Mouse (Mus musculus): ENCODE measurements around the gene Crb1. TPM values are rescaled to one million over a fixed set of nuclear protein-coding genes. Genes with fewer than 3 reads are reported as not detected.
"Not testable (repeated sequence)": the region's sequence is repeated elsewhere in the genome, so short reads cannot be mapped to it uniquely, and the experiment has no call there.

The Crb1 gene
- 0.23 and 0.28 TPM in 2 replicates for polyA plus RNA-seq (2015; fragmentation: Nextera tagmentation; extraction: Ambion mirVana)

DNA sequence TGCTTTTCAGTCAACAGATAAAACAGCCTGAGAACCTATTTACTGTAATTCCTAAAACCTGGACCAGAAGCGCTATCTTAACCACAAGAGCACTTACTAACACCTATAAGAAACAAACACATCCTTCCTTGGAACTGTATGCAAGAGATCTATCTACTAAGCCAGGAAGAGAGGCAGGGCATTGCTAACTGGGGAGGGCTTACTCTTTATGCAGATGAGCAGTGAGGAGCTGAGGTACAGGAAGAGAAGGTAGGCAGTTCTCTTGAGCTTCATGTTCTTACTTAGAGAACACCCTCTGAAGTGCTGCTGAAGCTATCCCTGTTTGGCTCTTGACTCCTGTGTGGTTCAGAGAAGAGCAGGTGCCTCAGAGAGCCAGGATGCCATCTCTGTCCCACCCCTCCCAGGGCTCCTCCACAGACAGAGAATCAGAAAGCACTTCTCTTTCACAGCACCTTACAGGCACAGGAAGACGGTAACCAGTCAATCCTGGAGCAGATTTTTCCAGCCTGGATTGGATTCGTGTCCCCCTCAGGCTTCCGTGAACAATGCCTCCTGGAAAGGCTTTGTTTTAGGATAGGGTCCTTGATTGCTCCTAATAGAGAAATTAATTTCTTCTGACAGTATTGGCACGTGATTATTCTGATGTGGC lies at the start of gene Crb1:
TSS of gene Crb1 (minus strand) at position 463 of the 649 bp plus-strand sequence.
- peak within 1 kb of the TSS; percentile 41 for H3K4me2 ChIP-seq
- WGBS, result 8% methylated on average over 5 of the region's 5 CpGs
- ATAC-seq (replicated peaks; ENCODE audit: low FRiP score), result peak; percentile 69

DNA sequence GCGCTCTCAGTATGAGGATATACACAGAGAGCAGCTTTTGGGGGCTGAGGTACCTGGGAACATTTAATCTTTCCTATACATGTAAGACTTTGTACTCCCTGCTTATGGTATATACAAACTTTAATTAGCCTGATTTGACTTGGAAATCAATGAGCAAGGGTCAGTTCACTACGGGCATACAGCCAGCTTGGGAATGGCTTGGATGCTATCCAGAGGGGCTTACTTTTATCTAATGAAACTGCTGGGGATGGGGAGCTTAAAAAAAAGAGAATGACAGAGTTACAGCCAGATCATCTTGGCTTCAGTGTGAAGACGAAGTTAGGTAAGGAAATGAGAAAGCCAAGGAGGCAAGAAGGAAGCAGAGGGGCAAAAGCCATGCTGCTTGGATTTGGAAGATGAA lies 48.1 kb upstream of the Crb1 start:
- Histone ChIP-seq H3K27me3 (no peaks in the 10 kb centered on the region), H3K4me3 (replicated peaks) (peak overlapping the region; percentile 34), H3K9me3 (replicated peaks) (no peaks in the 10 kb centered on the region), H3K27ac (no peak overlapping the region), H3K36me3 (peaks cover 11% of the 10 kb centered on the region), H3K4me2 (peak overlapping the region; percentile 52), H3K9ac (0 out of 2 replicates have a peak overlapping the region, but pooled peaks have one; percentile 2), H3K4me1 (peaks cover 27% of the 10 kb centered on the region)
- ATAC-seq (replicated peaks; ENCODE audit: low FRiP score), result no peak
- WGBS, result 38% methylated on average over 3 of the region's 3 CpGs

More for the DNA sequence above, at the start of gene Crb1:
- H3K36me3 ChIP-seq, result no peaks in the 10 kb centered on the region
- no peaks in the 10 kb centered on the region for H3K27me3 ChIP-seq
- peaks cover 5% of the 10 kb centered on the region; the same call in 1 of the 2 replicates for H3K4me1 ChIP-seq
- peak within 1 kb of the TSS; percentile 15; the same call in 1 of the 2 replicates for H3K4me3 ChIP-seq (replicated peaks)
- no peaks in the 10 kb centered on the region for H3K9me3 ChIP-seq (replicated peaks)
- H3K9ac ChIP-seq, result no peak within 1 kb of the TSS
- no peak within 1 kb of the TSS for H3K27ac ChIP-seq

DNA sequence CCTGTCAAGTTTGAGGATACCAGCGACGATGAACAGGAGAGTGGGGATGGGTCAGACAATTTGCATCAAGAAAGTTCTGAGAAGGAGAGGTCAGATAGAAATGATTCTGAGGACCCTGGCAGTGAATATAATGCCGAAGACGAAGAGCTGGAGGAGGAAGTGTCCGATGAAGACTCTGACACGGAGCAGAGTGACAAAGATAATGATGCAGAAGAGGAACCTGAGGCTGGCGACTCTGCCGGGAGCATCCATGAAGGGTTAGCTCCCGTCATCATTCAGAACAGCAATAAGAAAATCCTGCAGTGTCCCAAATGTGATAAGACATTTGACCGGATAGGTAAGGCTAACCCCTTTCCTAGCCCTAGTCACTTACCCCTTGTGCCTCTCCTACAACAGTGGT lies 47.0 kb upstream of the Crb1 start:
- Histone ChIP-seq H3K9ac (peak overlapping the region; percentile 80; the same call in 1 of the 2 replicates), H3K4me2 (peak overlapping the region; percentile 68)

DNA sequence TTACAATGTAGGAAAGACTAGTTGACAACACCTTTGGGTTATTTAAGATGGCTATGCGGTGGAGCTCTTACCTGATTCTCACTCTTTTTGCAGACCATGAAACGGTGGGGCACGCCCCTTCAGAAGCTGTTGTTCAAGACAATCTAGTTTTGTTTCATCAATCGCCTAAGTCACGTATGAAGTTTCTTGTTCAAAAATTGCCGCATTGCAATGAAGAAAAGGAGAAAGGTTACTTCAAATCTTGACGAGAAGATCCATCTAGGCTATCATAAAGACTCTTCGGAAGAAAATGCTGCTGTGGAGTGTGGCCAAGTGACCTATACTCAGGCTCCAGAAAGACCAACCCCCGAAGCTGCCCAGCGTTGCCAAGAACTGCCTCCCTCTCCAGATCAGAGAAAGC lies 46.0 kb upstream of the Crb1 start:
- no peak for ATAC-seq (replicated peaks; ENCODE audit: low FRiP score)
- H3K4me3 ChIP-seq (replicated peaks), result peak overlapping the region; percentile 67
- peak overlapping the region; percentile 80 for H3K9ac ChIP-seq
- peaks cover 27% of the 10 kb centered on the region for H3K4me1 ChIP-seq
- WGBS, result 16% methylated on average over 10 of the region's 10 CpGs
- H3K36me3 ChIP-seq, result no peaks in the 10 kb centered on the region
- H3K9me3 ChIP-seq (replicated peaks), result no peaks in the 10 kb centered on the region
- no peaks in the 10 kb centered on the region for H3K27me3 ChIP-seq
- H3K27ac ChIP-seq, result peak overlapping the region; percentile 85
- H3K4me2 ChIP-seq, result peak overlapping the region; percentile 68

More for the DNA sequence above, 47.0 kb upstream of the Crb1 start:
- Histone ChIP-seq H3K36me3 (peaks cover 1% of the 10 kb centered on the region), H3K9me3 (replicated peaks) (no peaks in the 10 kb centered on the region), H3K27me3 (no peaks in the 10 kb centered on the region), H3K27ac (no peak overlapping the region), H3K4me3 (replicated peaks) (peak overlapping the region; percentile 67), H3K4me1 (peaks cover 27% of the 10 kb centered on the region)
- 59% methylated on average over 10 of the region's 10 CpGs for WGBS
- ATAC-seq (replicated peaks; ENCODE audit: low FRiP score), result no peak

DNA sequence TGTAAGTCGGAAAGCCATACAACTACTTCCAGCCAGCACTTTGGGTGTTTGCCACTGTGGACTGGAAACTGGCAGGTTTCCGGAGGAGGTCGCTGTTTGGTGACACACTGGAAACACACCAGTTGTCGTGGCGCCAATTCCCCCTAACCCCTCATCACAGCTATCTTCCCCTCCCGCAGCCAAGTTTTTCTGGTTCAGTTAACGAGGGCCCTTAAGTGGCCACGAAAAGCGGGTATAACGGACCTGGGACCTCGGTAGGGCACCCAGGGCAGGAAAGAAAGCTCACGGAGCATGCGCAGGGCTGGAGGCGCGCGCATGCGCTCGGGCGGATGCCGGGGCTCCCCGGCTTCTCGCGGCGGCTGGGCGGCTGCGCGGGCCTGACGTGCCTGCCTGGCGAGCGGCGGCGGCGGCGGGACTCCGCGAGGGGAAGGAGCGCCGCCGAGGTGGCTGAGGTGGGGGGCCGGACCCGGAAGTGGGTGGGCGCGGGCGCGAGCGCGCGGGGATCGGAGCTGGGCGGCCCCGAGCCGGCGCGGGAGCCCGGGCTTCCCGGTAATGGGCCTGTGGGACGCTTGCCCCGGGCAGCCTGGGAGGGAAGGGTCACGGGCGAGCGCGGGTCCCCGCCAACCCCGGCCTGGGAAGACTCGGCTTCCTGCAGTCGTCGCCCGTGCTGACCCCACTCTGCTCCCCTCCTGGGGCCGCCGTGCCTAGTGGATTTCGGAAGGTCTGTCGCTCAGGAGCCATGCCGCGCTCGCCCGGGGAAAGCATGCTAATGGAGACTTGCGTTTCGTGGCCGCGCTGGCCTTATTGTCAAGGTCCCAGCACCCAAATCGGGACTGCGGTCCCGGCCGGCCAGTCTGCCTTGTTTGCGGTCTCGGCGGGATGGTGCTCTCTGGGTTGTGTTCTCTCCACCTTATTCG lies 45.2 kb upstream of the Crb1 start, which contains the start of gene Zbtb41:
TSS of gene Zbtb41 (plus strand) at position 414 of the 917 bp plus-strand sequence.
- under 1% methylated on average over 68 of the region's 88 CpGs for WGBS
- peak within 1 kb of the TSS; percentile 80 for H3K9ac ChIP-seq
- peak; percentile 98 for ATAC-seq (replicated peaks; ENCODE audit: low FRiP score)
- H3K4me1 ChIP-seq, result peaks cover 27% of the 10 kb centered on the region
- no peaks in the 10 kb centered on the region for H3K27me3 ChIP-seq
- H3K4me3 ChIP-seq (replicated peaks), result peak within 1 kb of the TSS; percentile 67
- H3K36me3 ChIP-seq, result no peaks in the 10 kb centered on the region
- H3K27ac ChIP-seq, result peak within 1 kb of the TSS; percentile 85
- H3K4me2 ChIP-seq, result peak within 1 kb of the TSS; percentile 68
- no peaks in the 10 kb centered on the region for H3K9me3 ChIP-seq (replicated peaks)

DNA sequence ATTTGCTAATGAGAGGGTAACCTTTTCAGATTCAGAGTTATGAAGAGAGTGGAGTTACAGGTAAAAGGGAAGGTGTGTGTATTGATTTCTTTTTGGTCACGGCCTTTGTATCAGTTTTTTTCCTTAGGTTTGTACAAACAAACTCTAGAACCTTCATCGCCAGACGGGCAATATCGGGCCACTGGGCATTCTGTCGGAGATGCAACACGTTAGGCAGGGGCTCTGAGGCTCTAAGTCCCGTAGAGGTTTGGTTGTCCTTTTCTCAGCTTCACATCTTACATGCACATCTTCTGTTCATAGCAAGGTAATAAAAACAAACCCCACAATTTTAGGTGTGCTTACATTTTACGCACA lies 44.6 kb upstream of the Crb1 start:
- Histone ChIP-seq H3K4me2 (peak overlapping the region; percentile 68), H3K27me3 (no peaks in the 10 kb centered on the region), H3K36me3 (no peaks in the 10 kb centered on the region), H3K9ac (peak overlapping the region; percentile 80), H3K4me3 (replicated peaks) (peak overlapping the region; percentile 67), H3K4me1 (peaks cover 27% of the 10 kb centered on the region), H3K27ac (no peak overlapping the region), H3K9me3 (replicated peaks) (no peaks in the 10 kb centered on the region)
- ATAC-seq (replicated peaks; ENCODE audit: low FRiP score), result peak; percentile 31
- WGBS, result 11% methylated on average over 8 of the region's 8 CpGs

DNA sequence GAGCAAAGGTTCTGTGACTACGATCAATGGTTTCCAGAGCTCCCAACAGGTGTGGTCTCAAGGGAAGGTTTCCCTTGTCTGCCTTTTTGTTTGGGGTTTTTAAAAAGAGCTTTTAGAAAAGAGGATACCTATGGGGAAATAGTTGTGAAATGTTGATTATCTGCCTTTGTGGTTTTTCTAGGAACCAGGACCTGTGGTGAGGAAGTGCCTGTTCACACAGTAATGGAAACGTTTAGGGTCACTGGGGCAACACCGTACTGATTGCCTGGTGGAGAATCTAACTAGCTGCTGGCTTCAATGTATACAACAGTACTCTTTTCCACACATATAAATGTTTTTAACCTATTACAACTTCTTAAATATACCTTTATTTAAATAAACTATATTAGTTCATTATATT lies 36.6 kb upstream of the Crb1 start:
- Histone ChIP-seq H3K4me1 (no peaks in the 10 kb centered on the region), H3K27ac (no peak overlapping the region), H3K9ac (no peak overlapping the region), H3K4me3 (replicated peaks) (no peak overlapping the region), H3K36me3 (no peaks in the 10 kb centered on the region), H3K27me3 (no peaks in the 10 kb centered on the region), H3K9me3 (replicated peaks) (no peaks in the 10 kb centered on the region), H3K4me2 (no peak overlapping the region)
- ATAC-seq (replicated peaks; ENCODE audit: low FRiP score), result no peak
- WGBS, result 80% methylated on average over 3 of the region's 3 CpGs

DNA sequence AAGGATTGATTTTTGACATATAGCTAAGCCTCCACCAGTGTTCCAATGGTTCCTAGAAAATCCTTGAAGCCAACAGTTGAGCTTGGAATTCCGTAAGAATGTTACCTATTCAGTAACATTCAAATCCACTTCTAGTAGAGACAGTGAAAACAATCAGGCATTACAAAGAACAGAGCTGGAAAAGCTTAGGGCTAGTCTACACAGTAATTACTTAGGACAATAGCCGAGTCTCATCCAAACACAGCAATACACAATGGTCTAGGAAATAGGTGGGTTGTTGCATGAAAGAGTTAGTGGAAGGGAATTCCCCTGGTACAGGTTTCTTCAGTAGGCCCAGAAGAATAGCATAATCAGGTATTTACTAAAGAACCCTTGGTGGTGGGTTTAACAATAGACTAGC lies 35.5 kb upstream of the Crb1 start:
- not testable (repeated sequence) for H3K36me3 ChIP-seq; ATAC-seq (replicated peaks; ENCODE audit: low FRiP score); H3K9me3 ChIP-seq (replicated peaks); H3K4me1 ChIP-seq; H3K27me3 ChIP-seq; H3K9ac ChIP-seq; H3K4me3 ChIP-seq (replicated peaks); H3K4me2 ChIP-seq; H3K27ac ChIP-seq
- 95% methylated on average over 2 of the region's 2 CpGs for WGBS

DNA sequence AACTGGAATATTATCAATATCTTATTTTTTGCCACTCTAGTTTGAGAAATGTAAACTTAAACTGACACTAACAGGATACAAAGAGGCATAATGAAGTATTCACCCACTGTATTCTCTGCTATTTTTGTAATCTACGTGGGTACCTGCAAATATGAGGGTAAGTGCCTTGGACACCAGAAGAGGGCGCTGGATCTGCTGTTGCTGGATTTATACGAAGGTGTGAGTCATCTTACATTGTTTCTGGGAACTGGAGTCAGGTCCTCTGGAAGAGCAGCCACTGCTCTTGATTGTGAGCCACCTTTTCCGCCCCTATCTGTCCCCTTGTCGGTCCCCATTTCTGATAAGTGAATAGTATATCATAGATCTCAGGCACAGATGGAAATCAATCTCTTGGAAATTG lies 30.8 kb upstream of the Crb1 start:
- no peak overlapping the region for H3K4me3 ChIP-seq (replicated peaks)

DNA sequence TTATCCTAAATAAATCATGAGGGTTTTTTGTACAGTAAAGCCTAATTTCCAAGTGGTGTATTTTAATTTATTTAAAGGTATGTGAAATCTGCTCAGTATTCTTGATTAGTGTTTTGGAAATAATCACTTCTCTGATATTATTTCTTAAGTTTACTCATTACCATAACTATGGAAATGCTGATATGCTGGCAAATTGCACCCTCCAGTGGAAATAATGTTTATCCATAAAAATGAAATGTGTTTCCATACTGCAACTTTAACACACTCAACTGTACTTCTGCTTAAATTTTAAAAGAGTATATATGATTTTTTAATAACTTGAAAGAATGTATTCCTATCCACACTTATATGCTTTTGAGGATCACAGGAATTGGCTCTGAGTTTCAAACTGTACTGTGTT lies 28.9 kb upstream of the Crb1 start:
- Histone ChIP-seq H3K27ac (no peak overlapping the region), H3K4me1 (no peaks in the 10 kb centered on the region), H3K36me3 (no peaks in the 10 kb centered on the region), H3K9ac (no peak overlapping the region), H3K4me3 (replicated peaks) (no peak overlapping the region), H3K4me2 (no peak overlapping the region), H3K27me3 (no peaks in the 10 kb centered on the region), H3K9me3 (replicated peaks) (no peaks in the 10 kb centered on the region)
- ATAC-seq (replicated peaks; ENCODE audit: low FRiP score), result no peak

More for the DNA sequence above, 30.8 kb upstream of the Crb1 start:
- Histone ChIP-seq H3K4me2 (no peak overlapping the region), H3K4me1 (no peaks in the 10 kb centered on the region), H3K9me3 (replicated peaks) (no peaks in the 10 kb centered on the region), H3K36me3 (no peaks in the 10 kb centered on the region), H3K27me3 (no peaks in the 10 kb centered on the region), H3K27ac (no peak overlapping the region), H3K9ac (no peak overlapping the region)
- WGBS, result 58% methylated on average over 5 of the region's 5 CpGs
- no peak for ATAC-seq (replicated peaks; ENCODE audit: low FRiP score)

DNA sequence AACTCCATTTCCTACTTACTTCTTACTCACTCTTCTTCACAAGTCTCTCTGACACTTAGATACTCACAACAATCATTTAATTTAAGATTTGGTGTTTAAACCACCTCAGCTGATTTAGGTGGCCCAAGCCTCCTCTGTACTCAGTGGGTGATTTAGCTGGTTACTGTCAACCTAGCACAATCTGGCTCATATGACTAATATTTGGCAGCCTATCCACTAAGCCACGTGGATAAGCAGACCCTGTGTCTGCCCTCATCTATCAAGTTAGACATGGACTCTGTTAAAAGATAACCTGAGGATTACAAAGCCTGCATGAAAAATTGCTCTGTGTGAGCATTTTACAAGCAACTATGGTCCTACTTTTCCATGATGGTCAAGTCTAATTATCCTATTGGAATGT lies 19.7 kb upstream of the Crb1 start:
- H3K4me1 ChIP-seq, result no peaks in the 10 kb centered on the region
- no peaks in the 10 kb centered on the region for H3K27me3 ChIP-seq
- ATAC-seq (replicated peaks; ENCODE audit: low FRiP score), result no peak
- H3K9ac ChIP-seq, result no peak overlapping the region
- H3K27ac ChIP-seq, result no peak overlapping the region
- WGBS, result 30% methylated on average over 1 of the region's 1 CpGs
- no peak overlapping the region for H3K4me3 ChIP-seq (replicated peaks)
- H3K36me3 ChIP-seq, result no peaks in the 10 kb centered on the region
- H3K4me2 ChIP-seq, result no peak overlapping the region
- H3K9me3 ChIP-seq (replicated peaks), result no peaks in the 10 kb centered on the region

DNA sequence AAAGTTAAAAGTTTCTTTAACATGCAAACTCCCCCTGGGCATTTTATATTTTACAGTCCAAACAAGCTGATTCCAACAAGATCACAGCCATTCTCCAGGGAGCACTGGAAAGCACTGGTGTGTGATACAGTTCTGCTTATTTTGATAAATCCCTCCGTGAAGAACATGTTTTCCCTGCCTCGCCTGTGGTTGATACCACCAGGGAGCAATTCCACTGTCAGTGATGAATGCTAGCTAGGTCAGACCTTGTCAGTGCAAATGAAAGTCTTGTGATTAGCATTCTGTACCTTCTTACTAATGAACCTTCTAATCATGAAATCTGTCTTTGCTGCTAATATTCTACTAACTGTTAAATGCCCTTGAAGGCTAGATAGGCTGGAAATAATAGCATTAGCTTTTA lies 14.8 kb upstream of the Crb1 start:
- no peak for ATAC-seq (replicated peaks; ENCODE audit: low FRiP score)

More for the DNA sequence above, 14.8 kb upstream of the Crb1 start:
- H3K27ac ChIP-seq, result no peak overlapping the region
- H3K9ac ChIP-seq, result no peak overlapping the region
- WGBS, result 27% methylated on average over 2 of the region's 2 CpGs
- no peaks in the 10 kb centered on the region for H3K4me1 ChIP-seq
- no peaks in the 10 kb centered on the region for H3K36me3 ChIP-seq
- H3K27me3 ChIP-seq, result no peaks in the 10 kb centered on the region
- H3K9me3 ChIP-seq (replicated peaks), result no peaks in the 10 kb centered on the region
- no peak overlapping the region for H3K4me3 ChIP-seq (replicated peaks)
- H3K4me2 ChIP-seq, result no peak overlapping the region

Measured in kidney, embryonic 15.5 days (tissue).